Mouse (Mus musculus) embryonic fibroblast, embryonic 13.5 days (primary cell): ENCODE measurements around the gene Nsd2. TPM values are rescaled to one million over a fixed set of nuclear protein-coding genes. Genes with fewer than 3 reads are reported as not detected.

ENCODE experiments used
- H3K27ac ChIP-seq: 2 replicates; pipeline ENCODE4 v1.5.1; 2012; ENCODE audit warnings: low read length, control low read depth, inconsistent platforms; ENCODE audit not compliant: insufficient read depth
- H3K4me1 ChIP-seq: 2 replicates; pipeline ENCODE4 v1.6.1; 2011; ENCODE audit warnings: low read length; ENCODE audit not compliant: control insufficient read depth, insufficient read depth
- H3K4me3 ChIP-seq: 2 replicates; pipeline ENCODE4 v1.5.1; 2011; ENCODE audit warnings: mild to moderate bottlenecking, control low read depth, low read length; ENCODE audit not compliant: insufficient read depth
- CTCF ChIP-seq: IDR thresholded peaks from 2 replicates; pipeline ENCODE4 v1.5.1; 2011; ENCODE audit warnings: mild to moderate bottlenecking, control low read depth, low read length, moderate library complexity, borderline replicate concordance; ENCODE audit not compliant: insufficient read depth
- POLR2A ChIP-seq: IDR thresholded peaks from 2 replicates; pipeline ENCODE4 v1.6.1; 2011; ENCODE audit warnings: low read depth, mild to moderate bottlenecking, control low read depth, low read length, moderate library complexity
- polyA plus RNA-seq: library from polyadenylated mRNA; stranded (reverse); fragments of >200 nt; gene quantifications from 2 replicates; pipeline ENCODE4 v1.2.4, GENCODE M21; 2011; ENCODE audit warnings: low read depth; ENCODE audit not compliant: missing spikeins, insufficient read length

Gene Nsd2
- 63.8 and 103 TPM in 2 replicates for polyA plus RNA-seq

DNA sequence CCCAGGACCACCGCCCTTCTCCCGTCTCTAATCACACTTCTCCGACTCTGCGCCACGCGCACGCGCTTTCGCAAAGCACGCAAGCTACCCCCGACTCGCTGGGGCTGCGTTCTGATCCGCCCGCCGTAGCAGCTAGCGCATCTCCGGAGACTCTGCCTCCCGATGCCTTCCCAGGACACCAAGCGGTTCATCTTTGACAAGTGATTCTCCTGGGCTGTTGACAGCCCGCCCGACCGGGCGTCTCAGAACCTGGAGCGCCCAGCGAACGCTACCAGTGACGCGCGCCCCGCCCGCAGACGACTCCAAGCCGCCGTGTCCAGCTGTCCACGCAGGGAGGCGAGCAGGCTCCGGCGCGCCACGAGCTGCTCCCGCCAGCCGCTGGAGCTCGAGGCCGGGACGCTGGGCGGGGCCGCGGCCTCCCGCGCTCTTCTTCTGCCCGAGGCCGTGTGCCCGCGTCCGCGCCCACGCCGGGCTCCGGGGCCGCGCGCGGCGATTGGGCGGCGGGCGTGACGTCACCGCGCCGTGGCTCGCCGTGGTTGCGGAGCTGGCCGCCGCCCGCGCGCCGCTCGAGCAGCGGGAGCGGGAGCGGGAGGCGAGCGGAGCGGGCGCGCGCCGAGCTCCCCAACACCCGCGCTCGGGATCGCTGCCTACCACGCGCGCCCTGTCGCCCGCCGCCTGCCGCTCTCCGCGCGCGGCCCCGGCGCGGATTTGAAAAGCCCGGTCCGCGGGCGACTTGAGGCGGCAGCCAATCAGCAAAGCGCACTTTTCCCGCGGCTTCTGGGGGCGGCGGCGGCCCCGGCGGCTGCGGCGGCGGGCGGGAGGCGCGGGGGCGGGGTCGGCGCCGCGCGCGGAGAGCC, at the start of gene Nsd2:
Nsd2 (plus strand) TSS at position 850 of the 857 bp plus-strand sequence.
- peak within 1 kb of the TSS; percentile 98 for H3K4me3 ChIP-seq
- H3K4me1 ChIP-seq: peaks cover 2% of the 10 kb centered on the region; the same call in 1 of the 2 replicates
- TF ChIP-seq CTCF: no peak
- TF ChIP-seq POLR2A: peak; percentile 61
- H3K27ac ChIP-seq: peak within 1 kb of the TSS; percentile 85

DNA sequence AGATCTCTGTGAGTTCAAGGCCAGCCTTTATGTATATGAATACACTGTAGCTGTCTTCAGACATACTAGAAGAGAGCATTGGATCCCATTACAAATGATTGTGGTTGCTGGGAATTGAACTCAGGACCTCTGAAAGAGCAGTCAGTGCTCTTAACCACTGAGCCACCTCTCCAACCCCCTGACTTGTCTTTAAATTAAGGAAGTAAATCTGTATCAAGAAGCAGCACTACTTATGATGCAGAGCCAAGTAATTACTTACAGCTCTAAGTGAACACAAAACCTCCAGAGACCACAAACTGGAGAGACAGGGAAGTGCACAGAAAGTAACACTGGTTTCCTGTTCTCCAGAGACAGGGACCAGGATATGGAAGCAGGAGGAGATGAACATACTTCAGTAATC, 43.3 kb upstream of the Nsd2 start:
- Histone ChIP-seq H3K4me1 (no peaks in the 10 kb centered on the region; the same call in none of the 2 replicates), H3K4me3 (no peak overlapping the region), H3K27ac (no peak overlapping the region)
- no peak for TF ChIP-seq POLR2A
- no peak for TF ChIP-seq CTCF

DNA sequence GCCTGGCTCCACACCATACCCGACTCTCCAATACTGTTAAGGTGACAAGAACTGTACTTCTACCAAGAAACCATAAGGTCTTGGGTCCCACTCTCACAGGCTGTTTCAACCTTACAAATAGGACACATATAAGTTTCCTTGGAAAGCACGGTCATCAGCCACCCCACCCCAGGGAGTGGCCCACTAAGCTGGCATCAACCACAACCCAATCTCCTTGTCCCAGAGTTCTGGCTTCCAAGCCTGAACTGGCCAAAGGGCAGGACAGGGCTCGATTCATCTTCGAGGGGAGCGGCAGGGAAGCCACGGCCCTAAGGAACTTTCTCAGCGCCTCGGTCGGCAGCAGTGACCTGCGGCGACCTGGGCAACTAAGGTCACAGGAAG, 38.6 kb upstream of the Nsd2 start:
- Histone ChIP-seq H3K4me1 (no peaks in the 10 kb centered on the region; the same call in none of the 2 replicates), H3K4me3 (peak overlapping the region; percentile 81), H3K27ac (no peak overlapping the region)
- TF ChIP-seq CTCF: no peak
- TF ChIP-seq POLR2A: no peak

DNA sequence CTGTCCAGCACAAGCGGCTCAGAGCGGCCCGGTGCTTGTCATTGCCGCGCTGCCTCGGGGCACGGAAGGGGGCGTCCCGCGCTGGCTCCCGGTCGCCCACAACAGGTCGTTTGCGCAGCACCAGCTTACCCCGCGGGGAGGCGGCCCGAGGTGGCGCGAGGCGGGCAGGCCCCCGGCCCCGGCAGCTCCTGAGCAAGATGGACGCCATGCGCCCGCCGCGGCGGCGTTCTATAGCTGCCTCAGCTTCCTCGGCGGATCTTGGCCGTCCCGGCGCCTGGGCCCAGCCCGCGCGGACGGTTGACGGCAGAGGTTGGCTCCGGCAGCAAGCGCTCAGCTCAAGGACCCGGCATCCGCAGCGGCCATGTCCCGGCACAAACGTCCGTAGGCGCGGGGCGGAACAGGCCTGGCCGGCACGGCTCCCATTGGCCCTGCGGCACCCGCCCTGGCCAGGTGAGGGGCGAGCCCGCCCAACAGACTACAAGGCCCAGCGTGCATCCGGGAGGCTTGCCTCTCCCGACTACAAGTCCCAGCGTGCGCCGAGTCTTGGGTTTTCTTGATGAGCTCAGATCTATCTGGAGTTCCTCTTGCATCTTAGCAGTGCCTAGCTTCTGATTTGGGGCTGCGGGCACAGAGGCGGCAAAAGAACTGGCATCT, 38.1 kb upstream of the Nsd2 start, which contains the start of gene Letm1:
Letm1 (minus strand) TSS at position 473 of the 654 bp plus-strand sequence.
- H3K27ac ChIP-seq: no peak within 1 kb of the TSS
- H3K4me3 ChIP-seq: peak within 1 kb of the TSS; percentile 81
- TF ChIP-seq CTCF (no peak), POLR2A (peak; percentile 83)
- H3K4me1 ChIP-seq: no peaks in the 10 kb centered on the region; the same call in none of the 2 replicates

DNA sequence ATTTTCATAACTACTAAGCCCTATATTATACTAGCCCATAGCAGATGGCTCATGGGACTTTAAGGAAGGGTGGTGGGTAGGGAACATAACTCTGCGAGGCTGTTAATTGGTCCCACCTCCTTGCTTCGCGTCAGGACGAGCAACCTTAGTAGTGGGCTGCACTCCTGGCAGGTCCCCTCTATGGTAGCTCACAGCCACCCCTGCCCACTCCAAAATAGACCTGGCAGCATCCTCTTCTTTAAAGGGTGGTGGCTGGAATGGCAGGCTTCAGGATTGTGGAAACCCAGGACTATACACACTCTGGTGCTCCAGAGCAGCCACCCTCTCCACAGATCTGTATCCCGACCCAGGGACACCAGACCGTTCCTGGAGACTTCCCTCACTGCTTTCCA, 37.5 kb upstream of the Nsd2 start:
- no peaks in the 10 kb centered on the region; the same call in none of the 2 replicates for H3K4me1 ChIP-seq
- H3K4me3 ChIP-seq: peak overlapping the region; percentile 81
- no peak overlapping the region for H3K27ac ChIP-seq
- TF ChIP-seq POLR2A (no peak), CTCF (no peak)

DNA sequence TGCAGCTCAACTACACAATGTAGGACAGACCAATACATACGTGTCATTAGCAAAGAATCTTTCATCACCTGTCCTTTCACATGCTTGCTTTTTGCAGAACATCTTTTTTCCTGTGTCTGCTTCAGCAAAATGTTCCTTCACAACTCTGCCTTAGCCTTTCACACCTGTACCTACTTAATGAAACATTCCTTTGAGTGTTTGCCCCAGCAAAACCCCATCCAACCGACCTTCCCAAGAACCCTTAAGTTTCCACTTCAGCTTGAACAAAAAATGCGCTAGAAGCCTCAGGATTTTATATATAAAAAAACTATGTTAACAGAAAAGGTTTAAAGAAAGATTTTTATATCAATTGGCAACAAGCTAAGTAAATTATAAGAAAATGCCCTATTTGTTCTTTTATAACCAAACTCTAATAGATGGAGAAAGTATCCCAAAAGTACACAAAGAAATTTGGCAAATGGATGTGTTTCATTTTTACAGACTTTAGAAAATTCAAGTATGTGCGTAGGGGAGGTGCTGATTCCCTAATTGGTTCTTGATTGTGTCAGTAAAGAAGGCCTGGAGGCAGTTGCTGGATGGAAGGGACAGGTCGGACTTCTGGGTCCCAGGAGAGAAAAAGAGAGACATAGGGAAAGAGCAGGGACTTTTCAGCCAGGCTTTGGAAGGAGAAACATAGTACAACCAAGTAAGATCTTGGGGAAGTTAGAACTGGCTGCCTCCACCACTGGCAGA, 28.4 kb upstream of the Nsd2 start:
- Histone ChIP-seq H3K4me3 (no peak overlapping the region), H3K27ac (no peak overlapping the region), H3K4me1 (no peaks in the 10 kb centered on the region)
- TF ChIP-seq POLR2A (no peak), CTCF (no peak)

DNA sequence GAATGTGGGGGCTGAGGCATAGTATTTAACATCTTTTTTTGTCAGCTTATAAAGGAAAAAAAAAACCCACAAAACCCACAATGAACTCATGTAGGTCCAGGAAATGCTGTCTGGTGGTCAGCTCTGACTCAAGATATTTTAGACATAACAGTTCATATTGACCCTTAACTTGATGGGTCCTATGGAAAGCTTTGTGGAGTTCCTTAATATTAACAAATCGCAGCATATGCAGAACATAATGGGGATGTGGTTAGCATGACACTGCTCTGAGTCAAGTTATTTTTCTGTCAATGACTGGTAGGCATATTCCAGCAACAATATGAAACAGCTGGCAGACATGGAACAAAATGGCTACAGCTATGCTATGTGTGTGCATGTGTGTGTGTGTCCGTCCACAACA, 17.2 kb upstream of the Nsd2 start:
- no peaks in the 10 kb centered on the region for H3K4me1 ChIP-seq
- H3K27ac ChIP-seq: no peak overlapping the region
- no peak overlapping the region for H3K4me3 ChIP-seq
- no peak for TF ChIP-seq POLR2A
- no peak for TF ChIP-seq CTCF

DNA sequence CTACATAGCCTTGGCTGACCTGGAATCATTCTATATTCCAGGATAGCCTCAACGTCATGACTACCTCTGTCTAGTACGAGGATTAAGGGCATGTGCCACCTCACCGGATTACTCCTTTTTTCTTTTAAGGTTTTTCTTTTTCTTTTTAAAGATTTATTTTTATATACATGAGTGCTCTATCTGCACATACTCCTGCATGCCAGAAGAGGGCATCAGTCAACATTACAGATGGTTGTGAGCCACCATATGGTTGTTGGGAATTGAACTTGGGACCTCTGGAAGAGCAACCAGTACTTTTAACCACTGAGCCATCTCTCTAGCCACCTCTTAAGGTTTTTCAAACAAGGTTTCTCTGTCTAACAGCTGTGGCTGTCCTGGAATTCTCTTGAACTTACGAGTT, 9.0 kb upstream of the Nsd2 start:
- Histone ChIP-seq H3K4me1 (no peaks in the 10 kb centered on the region), H3K4me3 (no peak overlapping the region), H3K27ac (no peak overlapping the region)
- no peak for TF ChIP-seq CTCF
- TF ChIP-seq POLR2A: no peak

DNA sequence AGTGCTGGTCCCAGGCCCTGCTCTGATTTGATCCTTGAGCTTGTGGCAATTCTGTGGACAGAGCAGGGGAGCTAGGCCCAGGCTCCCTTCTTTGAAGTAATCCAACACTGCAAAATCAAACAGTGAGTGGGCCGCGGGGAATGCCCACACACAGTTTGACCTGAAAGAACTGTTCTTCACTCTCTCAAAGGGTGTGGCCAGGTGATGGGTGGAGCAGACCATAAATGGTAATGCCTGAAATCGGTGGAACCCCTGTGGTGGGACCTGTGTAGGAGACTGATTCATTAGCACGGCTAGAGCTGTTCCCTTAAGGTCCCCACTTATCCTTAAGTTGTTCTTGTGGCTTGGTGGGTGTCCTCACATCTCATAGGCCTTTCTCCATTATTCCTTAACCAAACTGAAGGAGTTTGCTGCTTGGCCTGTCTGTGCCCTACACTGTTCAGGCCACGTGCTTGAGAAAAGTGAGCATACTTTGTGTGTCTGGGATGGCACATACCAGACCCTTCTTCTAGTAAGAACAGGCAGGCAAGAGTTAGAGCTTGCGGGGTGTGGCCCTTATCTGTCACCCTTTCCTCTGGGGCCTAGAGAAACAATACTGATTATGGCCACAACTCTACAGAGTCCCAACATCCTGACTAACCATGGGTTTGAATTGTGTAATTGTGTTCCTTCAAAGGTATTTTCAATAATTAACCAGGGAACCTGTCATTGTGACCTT, 4.4 kb upstream of the Nsd2 start:
- Histone ChIP-seq H3K4me1 (0 out of 2 replicates have a peak, but pooled peaks cover 2% of the 10 kb centered on the region), H3K27ac (no peak overlapping the region), H3K4me3 (no peak overlapping the region)
- TF ChIP-seq POLR2A: no peak
- no peak for TF ChIP-seq CTCF
